Mouse (Mus musculus) neural tube, embryonic 15.5 days (tissue): ENCODE data around the gene Taar7b. TPM values are rescaled to one million over a fixed set of nuclear protein-coding genes. Genes with fewer than 3 reads are reported as not detected.

Experiments
- ATAC-seq: fragments of 200-750 bp; cut with Nextera tagmentation; 2 replicates; pipeline ENCODE4 v1.8.0; 2017; ENCODE audit warnings: mild to moderate bottlenecking, moderate TSS enrichment, moderate library complexity; ENCODE audit not compliant: low FRiP score
- H3K27ac ChIP-seq: fragments of 300-500 bp; sonication (generic); replicated peaks from 2 replicates; pipeline ENCODE4 v1.5.1; 2015; ENCODE audit warnings: mild to moderate bottlenecking, inconsistent platforms
- H3K27me3 ChIP-seq: fragments of 300-500 bp; sonication (generic); replicated peaks from 2 replicates; pipeline ENCODE4 v1.6.1; 2015; ENCODE audit warnings: inconsistent platforms
- H3K36me3 ChIP-seq: fragments of 300-500 bp; sonication (generic); 2 replicates; pipeline ENCODE4 v1.6.1; 2015; ENCODE audit warnings: inconsistent platforms
- H3K4me1 ChIP-seq: fragments of 300-500 bp; sonication (generic); 2 replicates; pipeline ENCODE4 v1.6.1; 2015; ENCODE audit warnings: inconsistent platforms
- H3K4me2 ChIP-seq: fragments of 300-500 bp; sonication (generic); 2 replicates; pipeline ENCODE4 v1.6.1; 2015; ENCODE audit warnings: inconsistent platforms, mild to moderate bottlenecking, moderate library complexity
- H3K4me3 ChIP-seq: fragments of 300-500 bp; sonication (generic); replicated peaks from 2 replicates; pipeline ENCODE4 v1.5.1; 2015; ENCODE audit warnings: mild to moderate bottlenecking, inconsistent platforms
- H3K9ac ChIP-seq: fragments of 300-500 bp; sonication (generic); replicated peaks from 2 replicates; pipeline ENCODE4 v1.6.1; 2015; ENCODE audit warnings: mild to moderate bottlenecking, inconsistent platforms
- H3K9me3 ChIP-seq: fragments of 300-500 bp; sonication (generic); replicated peaks from 2 replicates; pipeline ENCODE4 v1.6.1; 2016; ENCODE audit warnings: inconsistent platforms
- WGBS: fragments of 180-500 bp; shearing (Covaris S2); methylation state at CpG from one replicate; pipeline ENCODE4 v1.1.7; 2015; ENCODE audit warnings: mixed read lengths; 5-methylcytosine and 5-hydroxymethylcytosine counted together
- polyA plus RNA-seq: library from polyadenylated mRNA; unstranded; fragments of >200 nt; fragmentation: Nextera tagmentation; extraction: Ambion mirVana; gene quantifications from 2 replicates; pipeline ENCODE4 v1.2.1, GENCODE M21; 2015

Gene Taar7b
- polyA plus RNA-seq, 1 experiment from 2014 or later, result not detected

DNA sequence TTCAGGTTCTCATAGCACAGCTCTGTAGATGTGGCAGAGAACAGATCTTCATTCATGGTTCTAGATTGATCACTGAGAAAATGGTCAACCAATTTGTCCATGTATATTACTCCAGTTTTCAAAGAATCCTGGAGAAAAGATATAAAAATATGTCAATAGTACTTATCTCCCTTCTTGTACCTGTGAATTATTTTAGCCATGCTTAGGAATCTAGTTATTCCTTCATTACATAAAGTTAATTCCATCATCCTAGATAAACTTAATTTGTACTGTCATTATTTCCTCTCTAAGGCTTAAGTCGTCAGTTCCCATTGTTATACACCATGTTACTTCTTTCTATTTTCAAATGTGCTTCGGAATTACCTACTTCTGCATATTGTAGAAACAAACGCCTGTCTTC is 6.4 kb upstream of the Taar7b start, which contains the start of gene Taar7a:
TSS of gene Taar7a (minus strand) at position 101 of the 400 bp plus-strand sequence.
- no peaks in the 10 kb centered on the region for H3K9me3 ChIP-seq
- no peak within 1 kb of the TSS for H3K9ac ChIP-seq
- 87% methylated on average over 3 of the region's 3 CpGs for WGBS
- no peak within 1 kb of the TSS for H3K27ac ChIP-seq
- ATAC-seq, result no peak
- no peaks in the 10 kb centered on the region for H3K27me3 ChIP-seq
- H3K4me2 ChIP-seq, result no peak within 1 kb of the TSS
- H3K36me3 ChIP-seq, result no peaks in the 10 kb centered on the region
- H3K4me1 ChIP-seq, result no peaks in the 10 kb centered on the region
- no peak within 1 kb of the TSS for H3K4me3 ChIP-seq

DNA sequence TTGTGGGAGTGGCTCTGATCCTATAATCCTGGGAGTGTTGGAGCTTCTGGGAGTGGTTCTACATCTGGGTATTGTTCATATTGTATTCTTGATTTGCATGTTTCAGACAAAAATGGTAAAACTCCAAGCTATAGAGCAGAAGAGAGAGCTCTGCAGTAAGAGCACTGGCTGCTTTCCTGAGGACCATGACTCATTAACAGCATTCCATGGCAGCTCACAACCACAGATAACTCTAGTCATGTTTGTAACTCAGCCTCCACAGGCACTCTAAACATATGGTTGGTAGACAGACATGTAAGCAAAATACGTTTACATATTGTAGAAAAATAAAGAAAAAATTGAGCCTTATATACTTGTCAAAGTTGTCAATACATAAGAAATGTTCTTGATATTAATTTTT is 6.7 kb downstream of the Taar7b start:
- no peaks in the 10 kb centered on the region for H3K9me3 ChIP-seq
- no peak for ATAC-seq
- no peaks in the 10 kb centered on the region for H3K4me1 ChIP-seq
- H3K9ac ChIP-seq, result no peak overlapping the region
- no peak overlapping the region for H3K4me3 ChIP-seq
- H3K36me3 ChIP-seq, result no peaks in the 10 kb centered on the region
- H3K27ac ChIP-seq, result no peak overlapping the region
- H3K4me2 ChIP-seq, result no peak overlapping the region
- WGBS, result 80% methylated on average over 1 of the region's 1 CpGs
- no peaks in the 10 kb centered on the region for H3K27me3 ChIP-seq

DNA sequence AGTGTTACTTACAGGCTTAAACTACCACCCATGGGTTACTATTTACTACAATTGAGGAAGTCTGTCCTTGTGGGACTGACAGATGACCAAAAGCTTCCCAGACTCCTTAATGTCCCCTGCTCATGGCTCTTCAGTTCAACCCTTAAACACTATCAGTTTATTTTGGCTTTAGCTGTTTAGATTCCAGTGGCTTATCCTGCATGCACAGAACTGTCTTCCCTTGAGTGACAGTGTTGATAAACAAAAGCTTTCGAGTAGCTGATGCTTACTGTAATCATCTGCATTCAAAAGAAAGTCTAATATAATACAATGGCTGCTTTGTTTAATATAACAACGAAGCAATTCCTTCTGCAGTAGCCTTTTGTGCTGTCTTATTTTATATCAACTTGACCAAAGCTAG is 7.3 kb downstream of the Taar7b start:
- ATAC-seq, result no peak
- no peaks in the 10 kb centered on the region for H3K36me3 ChIP-seq
- H3K27me3 ChIP-seq, result no peaks in the 10 kb centered on the region
- no peak overlapping the region for H3K4me3 ChIP-seq
- no peaks in the 10 kb centered on the region for H3K9me3 ChIP-seq
- H3K27ac ChIP-seq, result no peak overlapping the region
- no peak overlapping the region for H3K9ac ChIP-seq
- 69% methylated on average over 2 of the region's 2 CpGs for WGBS
- H3K4me1 ChIP-seq, result no peaks in the 10 kb centered on the region
- H3K4me2 ChIP-seq, result no peak overlapping the region

DNA sequence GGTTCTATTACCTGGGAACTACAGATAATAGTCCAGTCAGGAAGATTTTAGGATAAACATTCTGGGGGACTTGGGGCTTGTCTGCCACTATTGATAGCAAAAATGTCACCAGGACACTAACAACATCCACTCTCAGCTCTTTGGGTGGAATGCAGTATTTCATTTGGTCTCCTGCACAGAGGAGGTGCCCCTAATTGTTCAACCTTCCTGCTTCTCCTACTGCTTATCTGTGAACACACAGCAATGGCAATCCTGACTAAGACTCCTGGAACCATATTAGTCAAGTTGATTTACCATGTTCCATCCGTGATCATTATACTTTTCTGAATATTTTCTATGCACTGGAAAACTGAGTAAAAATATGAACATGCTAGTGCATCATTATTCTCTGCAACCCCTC is 8.4 kb downstream of the Taar7b start:
- H3K27me3 ChIP-seq, result no peaks in the 10 kb centered on the region
- no peak overlapping the region for H3K9ac ChIP-seq
- no peaks in the 10 kb centered on the region for H3K36me3 ChIP-seq
- H3K9me3 ChIP-seq, result no peaks in the 10 kb centered on the region
- 79% methylated on average over 1 of the region's 1 CpGs for WGBS
- no peak overlapping the region for H3K27ac ChIP-seq
- no peak overlapping the region for H3K4me2 ChIP-seq
- H3K4me3 ChIP-seq, result no peak overlapping the region
- no peaks in the 10 kb centered on the region for H3K4me1 ChIP-seq
- ATAC-seq, result no peak

DNA sequence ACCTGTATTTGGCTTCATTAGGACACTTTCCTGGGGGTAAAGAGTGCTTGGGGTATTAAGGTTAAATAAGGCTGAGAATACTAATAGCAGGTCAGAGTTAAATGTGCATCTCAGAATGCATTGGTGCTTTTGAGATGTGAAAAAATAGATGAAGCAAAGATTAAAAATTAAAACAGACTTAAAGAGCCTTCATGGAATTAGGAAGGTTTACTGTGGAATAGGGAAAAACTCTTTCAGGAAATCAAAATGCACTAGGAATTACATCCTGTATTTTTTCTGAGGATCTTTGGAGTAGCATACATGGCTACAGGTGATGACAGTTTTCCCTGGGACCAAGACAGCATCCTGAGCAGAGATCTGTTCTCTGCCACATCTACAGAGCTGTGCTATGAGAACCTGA is 27.2 kb downstream of the Taar7b start, which contains the start of gene Taar7d:
TSS of gene Taar7d (plus strand) at position 301 of the 400 bp plus-strand sequence.
- no peak within 1 kb of the TSS for H3K9ac ChIP-seq
- no peaks in the 10 kb centered on the region for H3K4me1 ChIP-seq
- ATAC-seq, result no peak
- no peak within 1 kb of the TSS for H3K4me2 ChIP-seq
- H3K36me3 ChIP-seq, result no peaks in the 10 kb centered on the region
- no peak within 1 kb of the TSS for H3K27ac ChIP-seq
- H3K9me3 ChIP-seq, result no peaks in the 10 kb centered on the region
- H3K4me3 ChIP-seq, result no peak within 1 kb of the TSS
- no peaks in the 10 kb centered on the region for H3K27me3 ChIP-seq

DNA sequence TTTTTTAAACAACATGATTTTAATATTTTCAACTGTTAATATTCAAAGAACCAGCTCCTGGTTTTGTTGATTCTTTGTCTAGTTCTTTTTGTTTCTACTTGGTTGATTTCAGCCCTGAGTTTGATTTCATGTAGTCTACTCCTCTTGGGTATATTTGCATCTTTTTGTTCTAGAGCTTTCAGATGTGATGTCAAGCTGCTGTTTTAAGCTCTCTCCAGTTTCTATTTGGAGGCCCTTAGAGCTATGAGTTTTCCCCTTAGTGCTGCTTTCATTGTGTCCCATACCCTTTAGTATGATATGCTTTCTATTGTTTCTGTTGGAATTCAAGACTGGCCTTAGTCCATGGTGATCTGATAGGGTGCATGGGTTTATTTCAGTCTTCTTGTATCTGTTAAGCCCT is 31.6 kb downstream of the Taar7b start:
- ATAC-seq, result no peak
- Histone ChIP-seq H3K4me1 (no peaks in the 10 kb centered on the region), H3K9me3 (no peaks in the 10 kb centered on the region), H3K27ac (no peak overlapping the region), H3K4me3 (no peak overlapping the region), H3K36me3 (no peaks in the 10 kb centered on the region), H3K4me2 (no peak overlapping the region), H3K9ac (no peak overlapping the region), H3K27me3 (no peaks in the 10 kb centered on the region)

DNA sequence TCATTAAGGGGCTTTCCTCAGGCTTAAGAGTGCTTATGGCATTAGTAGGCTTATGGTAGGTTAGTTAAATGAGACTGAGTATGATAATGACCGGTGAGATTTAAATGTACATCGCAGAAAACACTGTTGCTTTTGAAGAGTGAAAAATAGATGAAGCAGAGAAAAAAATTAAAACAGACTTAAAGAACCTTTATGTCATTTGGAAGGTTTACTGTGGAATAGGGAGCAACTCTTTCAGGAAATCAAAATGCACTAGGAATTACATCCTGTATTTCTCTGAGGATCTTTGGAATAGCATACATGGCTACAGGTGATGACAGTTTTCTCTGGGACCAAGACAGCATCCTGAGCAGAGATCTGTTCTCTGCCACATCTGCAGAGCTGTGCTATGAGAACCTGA is 37.6 kb downstream of the Taar7b start, which contains the start of gene Taar7e:
TSS of gene Taar7e (plus strand) at position 301 of the 400 bp plus-strand sequence.
- H3K4me3 ChIP-seq, result no peak within 1 kb of the TSS
- no peaks in the 10 kb centered on the region for H3K4me1 ChIP-seq
- no peaks in the 10 kb centered on the region for H3K9me3 ChIP-seq
- no peak within 1 kb of the TSS for H3K4me2 ChIP-seq
- H3K9ac ChIP-seq, result no peak within 1 kb of the TSS
- ATAC-seq, result no peak
- no peaks in the 10 kb centered on the region for H3K36me3 ChIP-seq
- no peaks in the 10 kb centered on the region for H3K27me3 ChIP-seq
- WGBS, result 94% methylated on average over 2 of the region's 2 CpGs
- no peak within 1 kb of the TSS for H3K27ac ChIP-seq

DNA sequence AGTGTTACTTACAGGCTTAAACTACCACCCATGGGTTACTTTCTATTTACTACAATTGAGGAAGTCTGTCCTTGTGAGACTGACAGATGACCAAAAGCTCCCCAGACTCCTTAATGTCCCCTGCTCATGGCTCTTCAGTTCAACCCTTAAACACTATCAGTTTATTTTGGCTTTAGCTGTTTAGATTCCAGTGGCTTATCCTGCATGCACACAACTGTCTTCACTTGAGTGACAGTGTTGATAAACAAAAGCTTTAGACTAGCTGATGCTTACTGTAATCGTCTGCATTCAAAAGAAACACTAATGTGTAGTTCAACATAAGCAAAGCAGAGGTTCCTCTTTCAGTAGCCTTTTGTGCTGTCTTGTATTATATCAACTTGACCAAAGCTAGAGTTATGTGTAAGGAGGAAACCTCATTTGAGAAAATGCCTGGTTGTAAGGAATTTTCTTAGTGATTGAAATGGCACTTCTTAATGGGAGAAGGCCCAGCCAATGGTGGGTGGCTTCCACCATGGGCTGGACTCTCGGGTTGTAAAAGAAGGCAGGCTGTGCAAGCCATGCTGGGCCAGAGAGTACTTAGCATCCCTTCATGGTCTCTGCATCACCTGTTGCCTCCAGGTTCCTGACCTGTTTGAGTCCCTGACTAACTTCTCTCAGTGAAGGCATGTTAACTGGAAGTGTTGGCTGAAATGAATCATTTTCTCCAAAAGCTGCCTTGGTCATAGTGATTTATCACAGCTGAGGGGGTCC is 40.6 kb downstream of the Taar7b start:
- Histone ChIP-seq H3K9me3 (no peaks in the 10 kb centered on the region), H3K4me1 (no peaks in the 10 kb centered on the region), H3K4me2 (no peak overlapping the region), H3K36me3 (no peaks in the 10 kb centered on the region), H3K27me3 (no peaks in the 10 kb centered on the region), H3K9ac (no peak overlapping the region), H3K4me3 (no peak overlapping the region), H3K27ac (no peak overlapping the region)
- ATAC-seq, result no peak
- 75% methylated on average over 2 of the region's 2 CpGs for WGBS

DNA sequence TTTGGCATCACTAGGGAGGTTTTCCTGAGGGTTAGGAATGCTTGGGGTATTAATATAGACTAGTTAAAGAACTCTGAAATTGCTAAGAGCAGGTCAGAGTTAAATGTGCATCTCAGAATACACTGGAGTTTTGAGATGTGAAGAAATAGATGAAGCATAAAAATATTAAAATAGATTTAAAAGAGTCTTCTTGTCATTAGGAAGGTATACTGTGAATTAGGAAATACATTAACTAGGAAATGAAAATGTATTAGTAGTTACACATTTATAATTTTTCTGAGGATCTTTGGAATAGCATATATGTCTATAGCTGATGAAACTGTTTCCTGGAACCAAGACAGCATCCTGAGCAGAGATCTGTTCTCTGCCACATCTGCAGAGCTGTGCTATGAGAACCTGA is 49.5 kb downstream of the Taar7b start, which contains the start of gene Taar7f:
TSS of gene Taar7f (plus strand) at position 301 of the 400 bp plus-strand sequence.
- no peak for ATAC-seq
- Histone ChIP-seq H3K27me3 (no peaks in the 10 kb centered on the region), H3K4me3 (no peak within 1 kb of the TSS), H3K36me3 (no peaks in the 10 kb centered on the region), H3K9ac (no peak within 1 kb of the TSS), H3K27ac (no peak within 1 kb of the TSS), H3K4me2 (no peak within 1 kb of the TSS), H3K9me3 (no peaks in the 10 kb centered on the region), H3K4me1 (no peaks in the 10 kb centered on the region)

Other genes with a start within 250 kb of the Taar7b start
- 96.4 and 125 TPM in 2 replicates for gene Rps12, start 212.7 kb upstream of the Taar7b start, polyA plus RNA-seq
- gene Slc18b1, start 203.0 kb upstream of the Taar7b start, polyA plus RNA-seq, result 18.1 and 21.1 TPM in 2 replicates
- not detected in 2 replicates for gene Vnn3, start 148.5 kb upstream of the Taar7b start, polyA plus RNA-seq
- gene Vnn1, start 105.3 kb upstream of the Taar7b start, polyA plus RNA-seq, result 0.32 and 0.61 TPM in 2 replicates
- gene Taar1, start 79.6 kb upstream of the Taar7b start, polyA plus RNA-seq, result not detected in 2 replicates
- gene Taar2, start 61.4 kb upstream of the Taar7b start, polyA plus RNA-seq, result not detected in 2 replicates
- not detected in 2 replicates for gene Taar3, start 50.4 kb upstream of the Taar7b start, polyA plus RNA-seq
- not detected in 2 replicates for gene Taar4, start 39.4 kb upstream of the Taar7b start, polyA plus RNA-seq
- 0.18 TPM in 1 of 2 replicates, not detected in the other for gene Taar5, start 29.2 kb upstream of the Taar7b start, polyA plus RNA-seq
- not detected in 2 replicates for gene Taar6, start 14.3 kb upstream of the Taar7b start, polyA plus RNA-seq
- not detected in 2 replicates for gene Taar7a, start 6.5 kb upstream of the Taar7b start, polyA plus RNA-seq
- gene Taar7d, start 27.3 kb downstream of the Taar7b start, polyA plus RNA-seq, result not detected in 2 replicates
- gene Taar7e, start 37.7 kb downstream of the Taar7b start, polyA plus RNA-seq, result not detected in 2 replicates
- gene Taar7f, start 49.6 kb downstream of the Taar7b start, polyA plus RNA-seq, result not detected in 2 replicates
- not detected in 2 replicates for gene Taar8a, start 76.6 kb downstream of the Taar7b start, polyA plus RNA-seq
- not detected in 2 replicates for gene Taar8b, start 92.4 kb downstream of the Taar7b start, polyA plus RNA-seq
- gene Taar8c, start 102.0 kb downstream of the Taar7b start, polyA plus RNA-seq, result not detected in 2 replicates
- gene Taar9, start 109.6 kb downstream of the Taar7b start, polyA plus RNA-seq, result not detected in 2 replicates
- 280 and 309 TPM in 2 replicates for gene Stx7, start 149.4 kb downstream of the Taar7b start, polyA plus RNA-seq
- gene Moxd1, start 223.6 kb downstream of the Taar7b start, polyA plus RNA-seq, result 8.6 and 9.0 TPM in 2 replicates